Mouse (Mus musculus): Measurements from ENCODE around the gene Srp9.

Srp9 gene

GRCm38 (mm10) chr1:182124506-182124905, at the start of gene Srp9:
Gene Srp9, plus strand, starts transcription at chr1:182124737.
- ATAC-seq (ENCODE audit: insufficient number of reproducible peaks, low FRiP score, low TSS enrichment): peak; percentile 97

- no peak for ATAC-seq (ENCODE audit: insufficient number of reproducible peaks, low FRiP score, low TSS enrichment)
These were observed 42.7 kb upstream of the Srp9 start for GRCm38 (mm10) chr1:182081744-182082419.

GRCm38 (mm10) chr1:182083459-182083858, 41.1 kb upstream of the Srp9 start:
- ATAC-seq (ENCODE audit: insufficient number of reproducible peaks, low FRiP score, low TSS enrichment): no peak

- ATAC-seq (ENCODE audit: insufficient number of reproducible peaks, low FRiP score, low TSS enrichment): no peak
These were observed 37.8 kb upstream of the Srp9 start for GRCm38 (mm10) chr1:182086759-182087158.

GRCm38 (mm10) chr1:182087351-182087750, 37.2 kb upstream of the Srp9 start:
- no peak for ATAC-seq (ENCODE audit: insufficient number of reproducible peaks, low FRiP score, low TSS enrichment)

GRCm38 (mm10) chr1:182087753-182088633, 36.5 kb upstream of the Srp9 start:
- ATAC-seq (ENCODE audit: insufficient number of reproducible peaks, low FRiP score, low TSS enrichment): no peak

- ATAC-seq (ENCODE audit: insufficient number of reproducible peaks, low FRiP score, low TSS enrichment): peak; percentile 54; the same call in 1 of the 2 replicates
These were observed 35.6 kb upstream of the Srp9 start for GRCm38 (mm10) chr1:182088844-182089418.

GRCm38 (mm10) chr1:182089600-182090297, 34.8 kb upstream of the Srp9 start:
- no peak for ATAC-seq (ENCODE audit: insufficient number of reproducible peaks, low FRiP score, low TSS enrichment)

GRCm38 (mm10) chr1:182090298-182090677, 34.2 kb upstream of the Srp9 start:
- ATAC-seq (ENCODE audit: insufficient number of reproducible peaks, low FRiP score, low TSS enrichment): no peak

GRCm38 (mm10) chr1:182091261-182091660, 33.3 kb upstream of the Srp9 start:
- no peak for ATAC-seq (ENCODE audit: insufficient number of reproducible peaks, low FRiP score, low TSS enrichment)

GRCm38 (mm10) chr1:182091746-182092412, 32.7 kb upstream of the Srp9 start:
- ATAC-seq (ENCODE audit: insufficient number of reproducible peaks, low FRiP score, low TSS enrichment): no peak

GRCm38 (mm10) chr1:182092413-182092800, 32.1 kb upstream of the Srp9 start:
- no peak for ATAC-seq (ENCODE audit: insufficient number of reproducible peaks, low FRiP score, low TSS enrichment)

- no peak for ATAC-seq (ENCODE audit: insufficient number of reproducible peaks, low FRiP score, low TSS enrichment)
These were observed 31.1 kb upstream of the Srp9 start for GRCm38 (mm10) chr1:182093407-182093806.

- no peak for ATAC-seq (ENCODE audit: insufficient number of reproducible peaks, low FRiP score, low TSS enrichment)
These were observed 29.9 kb upstream of the Srp9 start for GRCm38 (mm10) chr1:182094473-182095136.

GRCm38 (mm10) chr1:182095240-182095741, 29.2 kb upstream of the Srp9 start:
- no peak for ATAC-seq (ENCODE audit: insufficient number of reproducible peaks, low FRiP score, low TSS enrichment)

- ATAC-seq (ENCODE audit: insufficient number of reproducible peaks, low FRiP score, low TSS enrichment): no peak
These were observed 27.8 kb upstream of the Srp9 start for GRCm38 (mm10) chr1:182096707-182097106.

- no peak for ATAC-seq (ENCODE audit: insufficient number of reproducible peaks, low FRiP score, low TSS enrichment)
These were observed 25.5 kb upstream of the Srp9 start for GRCm38 (mm10) chr1:182099062-182099461.

- no peak for ATAC-seq (ENCODE audit: insufficient number of reproducible peaks, low FRiP score, low TSS enrichment)
These were observed 24.1 kb upstream of the Srp9 start for GRCm38 (mm10) chr1:182100403-182100802.

- no peak for ATAC-seq (ENCODE audit: insufficient number of reproducible peaks, low FRiP score, low TSS enrichment)
These were observed 23.1 kb upstream of the Srp9 start for GRCm38 (mm10) chr1:182101468-182101867.
